Mouse (Mus musculus): ENCODE data around the gene Tmem87a. TPM values are rescaled to one million over a fixed set of nuclear protein-coding genes. Genes with fewer than 3 reads are reported as not detected.

Gene Tmem87a
- total and polyA plus RNA-seq, 3 experiments, result 23.9 to 28.0 TPM; not detected in 1

- Histone ChIP-seq H3K27me3 (ENCODE audit: control insufficient read depth in 1 of 2, insufficient read depth in 2 of 2, low read length in 2 of 2) (no peaks in the 10 kb centered on the region), H3K36me3 (ENCODE audit: control insufficient read depth in 1 of 2, insufficient read depth in 2 of 2, low read length in 2 of 2) (peaks cover 6 to 25% of the 10 kb centered on the region in 2 experiments), H3K4me3 (ENCODE audit: control insufficient read depth in 1 of 2, insufficient read depth in 1 of 2, low read depth in 2 of 2, low read length in 2 of 2) (no peak overlapping the region), H3K79me2 (ENCODE audit: control insufficient read depth, insufficient read depth, low read length, poor library complexity) (peaks cover 10% of the 10 kb centered on the region), H3K27ac (ENCODE audit: control insufficient read depth, low read depth, low read length) (no peak overlapping the region), H3K9ac (ENCODE audit: control insufficient read depth, low read depth, low read length, poor library complexity, severe bottlenecking) (no peak overlapping the region), H3K9me3 (replicated peaks; ENCODE audit: insufficient read depth, low read length) (no peaks in the 10 kb centered on the region), H3K4me1 (ENCODE audit: control insufficient read depth in 1 of 2, insufficient read depth in 2 of 2, low read length in 2 of 2) (peaks cover 9 to 19% of the 10 kb centered on the region in 2 experiments)
- DNase-seq (ENCODE audit: low read depth, low spot score), result no peak
- no peak for TF ChIP-seq USF1 (IDR thresholded peaks at IDR 0.05; ENCODE audit: low read depth, low read length)
- no peak for TF ChIP-seq NELFE (IDR thresholded peaks at IDR 0.05; ENCODE audit: low read depth, low read length)
- no peak for TF ChIP-seq ZNF384 (IDR thresholded peaks at IDR 0.05; ENCODE audit: low read depth, low read length)
- TF ChIP-seq MEF2A (IDR thresholded peaks at IDR 0.05; ENCODE audit: extremely low read depth, insufficient replicate concordance, low read depth, low read length, poor library complexity, severe bottlenecking), result no peak
- no peak for TF ChIP-seq SIN3A (IDR thresholded peaks at IDR 0.05; ENCODE audit: low read length)
- no peak for TF ChIP-seq MAZ (IDR thresholded peaks at IDR 0.05; ENCODE audit: low read depth, low read length)
- TF ChIP-seq RCOR1 (IDR thresholded peaks at IDR 0.05; ENCODE audit: low read depth, low read length), result no peak
- no peak for TF ChIP-seq CTCF (IDR thresholded peaks at IDR 0.05 in 2 of 3, conservative IDR thresholded peaks at IDR 0.05 in 1 of 3; ENCODE audit: control insufficient read depth in 1 of 3, insufficient read depth in 1 of 3, low read depth in 2 of 3, low read length in 3 of 3, poor library complexity in 1 of 3, severe bottlenecking in 1 of 3)
- no peak for TF ChIP-seq MXI1 (IDR thresholded peaks at IDR 0.05; ENCODE audit: low read depth, low read length)
- TF ChIP-seq UBTF (IDR thresholded peaks at IDR 0.05; ENCODE audit: borderline replicate concordance, insufficient read depth, low read depth, low read length), result no peak
These were observed 52.6 kb downstream of the Tmem87a start for GRCm38 (mm10) chr2:120351321-120351720.

GRCm38 (mm10) chr2:120348120-120348519, 55.8 kb downstream of the Tmem87a start:
- no peak for DNase-seq (ENCODE audit: low read depth, low spot score)
- no peaks in the 10 kb centered on the region for H3K9me3 ChIP-seq (replicated peaks; ENCODE audit: insufficient read depth, low read length)
- no peak overlapping the region for H3K27ac ChIP-seq (ENCODE audit: control insufficient read depth, low read depth, low read length)
- H3K9ac ChIP-seq (ENCODE audit: control insufficient read depth, low read depth, low read length, poor library complexity, severe bottlenecking), result no peak overlapping the region
- peaks cover 10% of the 10 kb centered on the region for H3K79me2 ChIP-seq (ENCODE audit: control insufficient read depth, insufficient read depth, low read length, poor library complexity)
- no peak for TF ChIP-seq MYC (IDR thresholded peaks at IDR 0.05; ENCODE audit: low read depth, low read length)
- no peak for TF ChIP-seq TAL1 (IDR thresholded peaks at IDR 0.05; ENCODE audit: low read length)
- no peak for TF ChIP-seq EP300 (IDR thresholded peaks at IDR 0.05; ENCODE audit: low read depth in 1 of 2, low read length in 2 of 2)
- no peak for TF ChIP-seq NELFE (IDR thresholded peaks at IDR 0.05; ENCODE audit: low read depth, low read length)
- TF ChIP-seq POLR2A (IDR thresholded peaks at IDR 0.05; ENCODE audit: control insufficient read depth in 1 of 2, insufficient read depth in 1 of 2, low read depth in 1 of 2, low read length in 2 of 2, poor library complexity in 1 of 2), result no peak
- TF ChIP-seq ZMIZ1 (IDR thresholded peaks at IDR 0.05; ENCODE audit: low read depth, low read length), result no peak
- TF ChIP-seq MAFK (IDR thresholded peaks at IDR 0.05; ENCODE audit: borderline replicate concordance, low read depth, low read length), result no peak
- TF ChIP-seq BHLHE40 (IDR thresholded peaks at IDR 0.05; ENCODE audit: borderline replicate concordance, low read depth, low read length), result no peak
- TF ChIP-seq E2F4 (IDR thresholded peaks at IDR 0.05; ENCODE audit: borderline replicate concordance, low read depth, low read length), result no peak
- TF ChIP-seq ZNF384 (IDR thresholded peaks at IDR 0.05; ENCODE audit: low read depth, low read length), result no peak
- no peak for TF ChIP-seq RCOR1 (IDR thresholded peaks at IDR 0.05; ENCODE audit: low read depth, low read length)
- TF ChIP-seq GABPA (IDR thresholded peaks at IDR 0.05; ENCODE audit: low read depth, low read length), result no peak
- no peak for TF ChIP-seq UBTF (IDR thresholded peaks at IDR 0.05; ENCODE audit: borderline replicate concordance, insufficient read depth, low read depth, low read length)
- no peak for TF ChIP-seq POLR2AphosphoS2 (IDR thresholded peaks at IDR 0.05; ENCODE audit: low read length)
- no peak for TF ChIP-seq MAZ (IDR thresholded peaks at IDR 0.05; ENCODE audit: low read depth, low read length)
- no peak for TF ChIP-seq SIN3A (IDR thresholded peaks at IDR 0.05; ENCODE audit: low read length)
- TF ChIP-seq MXI1 (IDR thresholded peaks at IDR 0.05; ENCODE audit: low read depth, low read length), result no peak
- TF ChIP-seq SMC3 (IDR thresholded peaks at IDR 0.05; ENCODE audit: low read depth, low read length), result no peak
- peaks cover 3 to 25% of the 10 kb centered on the region in 2 experiments for H3K36me3 ChIP-seq (ENCODE audit: control insufficient read depth in 1 of 2, insufficient read depth in 2 of 2, low read length in 2 of 2)
- no peak overlapping the region for H3K4me3 ChIP-seq (ENCODE audit: control insufficient read depth in 1 of 2, insufficient read depth in 1 of 2, low read depth in 2 of 2, low read length in 2 of 2)
- H3K27me3 ChIP-seq (ENCODE audit: control insufficient read depth in 1 of 2, insufficient read depth in 2 of 2, low read length in 2 of 2), result no peaks in the 10 kb centered on the region
- H3K4me1 ChIP-seq (ENCODE audit: control insufficient read depth in 1 of 2, insufficient read depth in 2 of 2, low read length in 2 of 2), result peaks cover 9 to 19% of the 10 kb centered on the region in 2 experiments

Data from MEL (cell line).